Mouse (Mus musculus) MEL (cell line): Measurements from ENCODE around the gene Pacsin1. TPM values are rescaled to one million over a fixed set of nuclear protein-coding genes. Genes with fewer than 3 reads are reported as not detected.

Experiments
- DNase-seq: peaks from one replicate; pipeline ENCODE4 v3.0.0; 2011; ENCODE audit warnings: low read depth, low spot score
- H3K27ac ChIP-seq: 2 replicates; pipeline ENCODE4 v1.5.1; 2012; ENCODE audit warnings: low read depth, mild to moderate bottlenecking, control low read depth, low read length, moderate library complexity; ENCODE audit not compliant: control insufficient read depth
- H3K27me3 ChIP-seq, 2 experiments: fragments of 150-350 bp in 1 of 2; sonication (generic) in 1 of 2; 2 replicates each; pipeline ENCODE4 v1.6.1; 2012; ENCODE audit warnings: low read length in 2 of 2, mild to moderate bottlenecking in 2 of 2, improper control_type of control experiment in 1 of 2, moderate library complexity in 1 of 2; ENCODE audit not compliant: insufficient read depth in 2 of 2, control insufficient read depth in 1 of 2
- H3K36me3 ChIP-seq, 2 experiments: 2 replicates each; pipeline ENCODE4 v1.6.1; 2012 to 2014; ENCODE audit warnings: low read length in 2 of 2, improper control_type of control experiment in 1 of 2, inconsistent platforms in 1 of 2, mild to moderate bottlenecking in 1 of 2; ENCODE audit not compliant: insufficient read depth in 2 of 2, control insufficient read depth in 1 of 2
- H3K4me1 ChIP-seq, 2 experiments: fragments of 150-350 bp in 1 of 2; sonication (generic) in 1 of 2; 2 replicates each; pipeline ENCODE4 v1.6.1; 2012; ENCODE audit warnings: low read length in 2 of 2, improper control_type of control experiment in 1 of 2, mild to moderate bottlenecking in 1 of 2; ENCODE audit not compliant: insufficient read depth in 2 of 2, control insufficient read depth in 1 of 2
- H3K4me3 ChIP-seq, 2 experiments: fragments of 150-350 bp in 1 of 2; sonication (generic) in 1 of 2; 2 replicates each; pipeline ENCODE4 v1.5.1; 2012; ENCODE audit warnings: low read depth in 2 of 2, low read length in 2 of 2, mild to moderate bottlenecking in 2 of 2, moderate library complexity in 2 of 2, control low read depth in 1 of 2, improper control_type of control experiment in 1 of 2; ENCODE audit not compliant: control insufficient read depth in 1 of 2, insufficient read depth in 1 of 2
- H3K79me2 ChIP-seq: 2 replicates; pipeline ENCODE4 v1.6.1; 2012; ENCODE audit warnings: mild to moderate bottlenecking, low read length, moderate library complexity; ENCODE audit not compliant: control insufficient read depth, poor library complexity, insufficient read depth
- H3K9ac ChIP-seq: 2 replicates; pipeline ENCODE4 v1.6.1; 2012; ENCODE audit warnings: low read depth, mild to moderate bottlenecking, control low read depth, low read length, moderate library complexity; ENCODE audit not compliant: control insufficient read depth, poor library complexity, severe bottlenecking
- H3K9me3 ChIP-seq: fragments of 150-350 bp; sonication (generic); replicated peaks from 2 replicates; pipeline ENCODE4 v1.6.1; 2012; ENCODE audit warnings: mild to moderate bottlenecking, low read length, improper control_type of control experiment, moderate library complexity; ENCODE audit not compliant: insufficient read depth
- CHD1 ChIP-seq: IDR thresholded peaks from 2 replicates; pipeline ENCODE4 v1.6.1; 2012; ENCODE audit warnings: low read depth, mild to moderate bottlenecking, inconsistent platforms, low read length, improper control_type of control experiment
- ELF1 ChIP-seq: IDR thresholded peaks from 2 replicates; pipeline ENCODE4 v1.6.1; 2014; ENCODE audit warnings: low read depth, mild to moderate bottlenecking, inconsistent platforms, low read length, improper control_type of control experiment, moderate library complexity
- MEF2A ChIP-seq: IDR thresholded peaks from 2 replicates; pipeline ENCODE4 v1.6.1; 2014; ENCODE audit warnings: low read depth, mild to moderate bottlenecking, inconsistent platforms, low read length, improper control_type of control experiment; ENCODE audit not compliant: poor library complexity, insufficient replicate concordance, severe bottlenecking; ENCODE audit errors: extremely low read depth
- NELFE ChIP-seq: IDR thresholded peaks from 2 replicates; pipeline ENCODE4 v1.6.1; 2011; ENCODE audit warnings: low read depth, low read length, improper control_type of control experiment
- SIN3A ChIP-seq: IDR thresholded peaks from 2 replicates; pipeline ENCODE4 v1.6.1; 2012; ENCODE audit warnings: low read length, improper control_type of control experiment, inconsistent platforms
- SMC3 ChIP-seq: IDR thresholded peaks from 2 replicates; pipeline ENCODE4 v1.6.1; 2011; ENCODE audit warnings: low read depth, low read length, improper control_type of control experiment
- TBP ChIP-seq: IDR thresholded peaks from 2 replicates; pipeline ENCODE4 v1.8.0; 2011; ENCODE audit warnings: low read depth, low read length, improper control_type of control experiment
- TCF12 ChIP-seq: IDR thresholded peaks from 2 replicates; pipeline ENCODE4 v1.6.1; 2014; ENCODE audit warnings: low read depth, mild to moderate bottlenecking, inconsistent platforms, low read length, improper control_type of control experiment, moderate library complexity
- ZMIZ1 ChIP-seq: IDR thresholded peaks from 2 replicates; pipeline ENCODE4 v1.6.1; 2012; ENCODE audit warnings: low read depth, mild to moderate bottlenecking, inconsistent platforms, low read length, improper control_type of control experiment, moderate library complexity
- ZNF384 ChIP-seq: IDR thresholded peaks from 2 replicates; pipeline ENCODE4 v1.6.1; 2012; ENCODE audit warnings: low read depth, mild to moderate bottlenecking, inconsistent platforms, low read length, improper control_type of control experiment
- polyA plus RNA-seq, 2 experiments: library from polyadenylated mRNA; stranded (reverse) in 1 of 2; unstranded in 1 of 2; fragments of >175 nt in 1 of 2; fragments of >200 nt in 1 of 2; gene quantifications; 2 replicates each; pipeline versions ENCODE4 v1.2.1 to v1.2.4; 2012; ENCODE audit warnings: low replicate concordance in 2 of 2, low read depth in 1 of 2; ENCODE audit not compliant: insufficient read length in 2 of 2, insufficient read depth in 1 of 2, missing spikeins in 1 of 2
- total RNA-seq: library from RNA; depleted of rRNA; stranded (reverse); fragments of 300-350 nt; gene quantifications from 2 replicates; pipeline ENCODE4 v1.2.3, GENCODE M21; 2012

The Pacsin1 gene
- total and polyA plus RNA-seq, 3 experiments, result 0.17 TPM; not detected in 2

DNA sequence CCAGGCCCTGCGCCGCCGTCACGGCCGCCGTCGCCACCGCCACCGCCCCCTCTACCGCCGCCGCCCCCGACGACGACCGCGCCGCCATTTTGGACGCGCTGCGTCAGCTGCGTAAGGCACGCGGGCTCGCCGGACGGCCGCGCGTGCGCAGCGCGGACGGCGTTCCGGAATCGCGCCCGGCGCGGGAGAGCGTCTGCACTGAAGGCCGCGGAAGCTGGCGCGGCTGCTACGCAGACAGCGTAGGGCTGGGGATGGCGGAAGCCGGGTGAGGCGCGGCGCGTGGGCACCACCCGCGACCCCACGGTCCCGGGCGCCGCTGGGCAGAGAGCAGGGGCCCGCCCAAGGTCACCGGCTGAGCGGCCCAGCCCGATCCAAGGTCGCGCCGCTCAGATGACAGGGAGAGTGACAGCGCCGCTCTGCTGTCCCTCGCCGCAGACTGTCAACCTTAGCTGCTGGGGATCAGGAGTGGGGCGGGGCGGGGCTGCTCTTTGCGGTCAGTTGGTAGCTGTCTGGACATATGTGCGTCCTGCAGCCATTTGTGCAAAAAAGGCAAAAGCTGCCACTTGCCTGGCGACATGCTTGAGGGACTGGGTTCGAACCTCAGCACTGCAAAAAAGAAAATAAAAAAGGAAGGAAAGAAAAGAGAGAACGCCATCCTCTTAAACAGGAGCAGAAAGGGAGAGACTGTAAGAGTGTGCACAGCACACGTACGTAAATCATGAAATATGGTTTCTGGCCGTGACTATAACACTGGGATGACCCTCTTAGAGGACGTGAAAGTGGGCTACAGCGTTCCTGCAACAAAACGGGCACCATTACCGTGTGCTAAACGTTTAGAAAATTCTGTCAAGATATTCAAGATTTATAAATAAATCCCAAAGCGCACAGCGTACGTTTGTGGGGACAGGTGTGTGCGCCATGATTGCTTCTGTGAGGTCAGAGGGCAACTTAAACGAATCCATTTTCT, 31.7 kb upstream of the Pacsin1 start, which contains the start of gene Nudt3 (continued):
- TF ChIP-seq TCF12 (0 out of 2 replicates have a peak, but pooled peaks have one; percentile 14), MEF2A (no peak), ELF1 (peak; percentile 21), CHD1 (no peak)

DNA sequence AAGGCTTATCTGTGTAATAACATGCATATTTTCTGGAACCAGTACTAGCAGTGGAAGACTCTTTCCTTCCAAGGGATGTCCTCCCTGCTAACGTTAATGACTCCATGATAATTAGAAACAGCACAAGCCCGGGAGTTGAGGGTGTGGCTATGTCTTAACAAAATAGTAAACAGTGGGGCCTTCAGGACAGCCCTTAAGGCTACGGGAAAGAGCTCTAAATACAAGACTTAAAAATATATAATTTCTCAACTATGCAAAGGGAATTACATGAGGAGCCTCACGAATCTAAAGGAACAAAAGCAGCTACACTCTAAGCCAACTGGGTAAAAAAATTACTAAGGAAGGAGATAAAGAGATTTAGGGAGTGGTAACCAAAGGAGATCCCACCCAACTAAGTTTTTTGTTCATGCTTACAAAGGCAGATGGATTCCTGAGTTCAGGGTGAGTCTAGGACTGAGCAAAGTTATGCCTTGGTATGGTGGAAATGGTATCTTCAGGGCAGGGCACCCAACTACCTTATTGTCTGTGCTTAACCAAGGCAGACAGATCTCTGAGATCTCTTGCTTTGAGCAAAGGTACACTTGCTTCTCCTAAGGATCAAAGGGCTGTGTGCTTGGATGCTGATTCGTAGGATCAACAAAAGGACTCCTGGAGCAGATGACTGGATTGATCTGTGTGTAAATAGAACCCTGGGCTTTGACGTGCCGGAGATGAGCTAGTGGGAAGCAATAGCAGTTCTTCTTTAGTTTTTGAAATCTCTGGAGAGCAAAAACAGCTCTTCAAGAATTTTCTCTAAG, 29.7 kb upstream of the Pacsin1 start:
- peaks cover 28% of the 10 kb centered on the region for H3K79me2 ChIP-seq
- H3K27me3 ChIP-seq, result no peaks in the 10 kb centered on the region
- H3K9me3 ChIP-seq, result no peaks in the 10 kb centered on the region
- H3K4me1 ChIP-seq, result peaks cover 0 to 8% of the 10 kb centered on the region in 2 experiments
- no peak overlapping the region for H3K27ac ChIP-seq
- TF ChIP-seq TBP (peak; percentile 94), NELFE (no peak), SMC3 (no peak), ZMIZ1 (no peak)
- peaks cover under 1 to 16% of the 10 kb centered on the region in 2 experiments; a peak in 3 of 4 replicates for H3K36me3 ChIP-seq
- no peak overlapping the region for H3K4me3 ChIP-seq
- DNase-seq, result peak; percentile 41
- H3K9ac ChIP-seq, result no peak overlapping the region

DNA sequence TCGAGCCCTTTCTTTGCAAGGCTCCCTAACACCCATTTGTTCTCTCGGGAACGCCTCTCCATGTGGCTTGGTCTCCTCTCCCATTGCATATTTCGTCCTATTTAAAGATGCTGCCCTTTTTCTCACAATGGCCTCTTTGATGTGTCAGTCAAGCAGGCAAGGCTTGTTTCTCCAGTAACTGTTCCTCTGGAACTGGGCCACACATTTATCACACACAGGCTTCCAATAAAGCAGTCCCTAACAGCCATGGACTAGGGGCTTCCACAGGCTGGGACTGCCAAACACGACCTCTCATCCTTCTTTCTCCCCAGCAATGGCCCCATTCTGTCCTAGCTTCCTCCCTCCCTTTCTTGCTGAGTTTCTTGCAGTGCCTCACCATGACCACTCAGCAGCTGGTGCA, 28.6 kb upstream of the Pacsin1 start:
- Histone ChIP-seq H3K4me1 (peaks cover 0 to 4% of the 10 kb centered on the region in 2 experiments; a peak in 3 of 4 replicates), H3K9me3 (no peaks in the 10 kb centered on the region), H3K36me3 (peaks cover 5 to 6% of the 10 kb centered on the region in 2 experiments), H3K9ac (no peak overlapping the region), H3K27ac (no peak overlapping the region), H3K79me2 (peaks cover 24% of the 10 kb centered on the region), H3K27me3 (no peaks in the 10 kb centered on the region), H3K4me3 (no peak overlapping the region)
- DNase-seq, result no peak
- TF ChIP-seq SIN3A (no peak), ZNF384 (no peak)
